Mouse (Mus musculus) heart, embryonic 12.5 days (tissue): ENCODE data around the gene Zfp420. TPM values are rescaled to one million over a fixed set of nuclear protein-coding genes. Genes with fewer than 3 reads are reported as not detected.

ENCODE experiments used
- ATAC-seq: fragments of 200-750 bp; cut with Nextera tagmentation; 2 replicates; pipeline ENCODE4 v1.8.0; 2017; ENCODE audit warnings: moderate TSS enrichment, moderate library complexity; ENCODE audit not compliant: insufficient number of reproducible peaks, low FRiP score
- H3K27ac ChIP-seq: fragments of 300-500 bp; sonication (generic); 2 replicates; pipeline ENCODE4 v1.5.1; 2016; ENCODE audit warnings: mild to moderate bottlenecking, moderate library complexity; ENCODE audit not compliant: poor library complexity, severe bottlenecking
- H3K27me3 ChIP-seq: fragments of 300-500 bp; sonication (generic); replicated peaks from 2 replicates; pipeline ENCODE4 v1.6.1; 2016; ENCODE audit warnings: mild to moderate bottlenecking, moderate library complexity
- H3K36me3 ChIP-seq: fragments of 300-500 bp; sonication (generic); 2 replicates; pipeline ENCODE4 v1.6.1; 2016; ENCODE audit warnings: mild to moderate bottlenecking, moderate library complexity
- H3K4me1 ChIP-seq: fragments of 300-500 bp; sonication (generic); replicated peaks from 2 replicates; pipeline ENCODE4 v1.6.1; 2016; ENCODE audit warnings: mild to moderate bottlenecking
- H3K4me2 ChIP-seq: fragments of 300-500 bp; sonication (generic); 2 replicates; pipeline ENCODE4 v1.6.1; 2016; ENCODE audit warnings: mild to moderate bottlenecking, moderate library complexity
- H3K4me3 ChIP-seq: fragments of 300-500 bp; sonication (generic); 2 replicates; pipeline ENCODE4 v1.5.1; 2016; ENCODE audit warnings: mild to moderate bottlenecking
- H3K9ac ChIP-seq: fragments of 300-500 bp; sonication (generic); 2 replicates; pipeline ENCODE4 v1.6.1; 2016; ENCODE audit warnings: mild to moderate bottlenecking, moderate library complexity
- H3K9me3 ChIP-seq: fragments of 300-500 bp; sonication (generic); replicated peaks from 2 replicates; pipeline ENCODE4 v1.6.1; 2016; ENCODE audit warnings: mild to moderate bottlenecking, moderate library complexity
- WGBS: fragments of 180-500 bp; shearing (Covaris S2); methylation state at CpG from one replicate; pipeline ENCODE4 v1.1.7; 2016; 5-methylcytosine and 5-hydroxymethylcytosine counted together
- polyA plus RNA-seq: library from polyadenylated mRNA; unstranded; fragments of >200 nt; fragmentation: Nextera tagmentation; extraction: Ambion mirVana; gene quantifications from 2 replicates; pipeline ENCODE4 v1.2.1, GENCODE M21; 2016

Gene Zfp420
- polyA plus RNA-seq, result 4.4 and 4.6 TPM in 2 replicates

DNA sequence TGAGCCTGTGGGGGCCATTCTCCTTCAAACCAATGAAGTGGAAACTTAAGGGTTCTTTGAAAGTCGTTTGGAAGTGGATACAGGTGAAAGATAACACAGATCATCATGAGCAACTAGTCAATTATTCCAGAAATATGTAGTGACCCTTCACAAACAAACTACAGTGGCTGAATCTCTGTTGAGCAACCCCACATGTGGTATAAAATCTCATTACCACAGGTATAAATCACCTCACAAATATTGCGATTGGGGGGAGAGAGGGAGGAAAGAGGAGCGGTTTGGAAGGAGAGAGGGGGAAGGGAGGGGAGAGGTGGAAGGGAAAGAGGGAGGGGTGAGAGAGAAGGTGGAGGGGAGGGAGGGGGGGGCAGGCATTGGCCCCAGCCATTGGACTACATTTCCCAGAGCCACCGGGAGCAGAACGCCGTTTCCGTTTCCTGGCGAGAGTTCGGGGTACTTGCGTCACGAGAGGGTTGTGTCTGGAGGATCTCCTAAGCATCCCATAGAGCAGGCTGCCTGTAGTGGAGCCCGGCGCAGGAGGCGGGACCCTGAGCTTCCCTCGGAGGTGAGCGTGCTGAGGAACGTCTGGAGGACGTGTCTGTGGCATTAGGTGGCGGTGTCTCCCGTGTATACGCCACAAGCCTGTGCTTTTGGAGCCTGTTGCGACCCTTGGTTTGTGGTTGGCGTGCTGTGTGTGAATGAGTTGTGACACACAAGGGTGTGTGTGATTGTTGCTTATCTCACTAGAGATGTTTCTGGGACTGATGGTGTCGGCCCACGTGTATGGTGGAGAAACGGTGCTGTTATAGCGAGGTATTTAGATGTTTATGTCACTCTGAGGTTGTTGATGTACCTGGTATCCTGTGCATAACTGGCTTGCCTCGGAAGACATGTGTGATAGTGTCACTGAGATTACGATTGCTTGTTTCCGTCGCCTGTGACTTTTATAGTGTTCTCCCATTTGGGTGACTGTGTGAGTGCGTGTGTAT, at the start of gene Zfp420:
Gene Zfp420 (plus strand): TSS at position 448 of the 986 bp plus-strand sequence.
- H3K9me3 ChIP-seq, result peaks cover 6% of the 10 kb centered on the region; the same call in 1 of the 2 replicates
- WGBS, result 6% methylated on average over 32 of the region's 32 CpGs
- peaks cover 7% of the 10 kb centered on the region; the same call in 1 of the 2 replicates for H3K36me3 ChIP-seq
- ATAC-seq, result peak; percentile 97
- peak within 1 kb of the TSS; percentile 88 for H3K4me2 ChIP-seq
- peak within 1 kb of the TSS; percentile 5; the same call in 1 of the 2 replicates for H3K27ac ChIP-seq
- peaks cover 6% of the 10 kb centered on the region for H3K4me1 ChIP-seq
- peak within 1 kb of the TSS; percentile 68 for H3K9ac ChIP-seq
- peak within 1 kb of the TSS; percentile 61 for H3K4me3 ChIP-seq
- H3K27me3 ChIP-seq, result no peaks in the 10 kb centered on the region

DNA sequence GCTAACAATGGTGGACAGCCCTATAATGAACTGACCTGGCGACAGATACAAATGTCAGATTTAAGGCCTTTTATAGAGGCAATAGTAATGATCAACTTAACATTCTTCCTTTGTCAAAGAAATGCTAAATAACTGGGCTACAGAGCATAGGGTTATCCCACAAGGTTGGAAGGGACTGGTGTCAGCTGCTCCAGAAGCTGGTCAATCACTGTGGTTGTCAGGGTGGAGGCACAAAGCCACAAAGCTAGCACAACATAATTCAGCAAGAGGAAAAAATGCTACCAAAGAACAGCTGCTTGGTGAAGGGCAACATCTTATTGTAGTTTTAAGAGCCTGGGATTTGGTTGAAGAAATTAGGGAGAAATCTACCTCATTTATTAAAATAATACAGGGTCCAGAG, 47.5 kb upstream of the Zfp420 start:
- Histone ChIP-seq H3K36me3 (no peaks in the 10 kb centered on the region), H3K4me3 (no peak overlapping the region), H3K4me1 (peaks cover 16% of the 10 kb centered on the region), H3K4me2 (no peak overlapping the region), H3K27ac (no peak overlapping the region), H3K9ac (no peak overlapping the region), H3K9me3 (no peaks in the 10 kb centered on the region), H3K27me3 (no peaks in the 10 kb centered on the region)
- ATAC-seq, result no peak
- 85% methylated on average over 1 of the region's 1 CpGs for WGBS

DNA sequence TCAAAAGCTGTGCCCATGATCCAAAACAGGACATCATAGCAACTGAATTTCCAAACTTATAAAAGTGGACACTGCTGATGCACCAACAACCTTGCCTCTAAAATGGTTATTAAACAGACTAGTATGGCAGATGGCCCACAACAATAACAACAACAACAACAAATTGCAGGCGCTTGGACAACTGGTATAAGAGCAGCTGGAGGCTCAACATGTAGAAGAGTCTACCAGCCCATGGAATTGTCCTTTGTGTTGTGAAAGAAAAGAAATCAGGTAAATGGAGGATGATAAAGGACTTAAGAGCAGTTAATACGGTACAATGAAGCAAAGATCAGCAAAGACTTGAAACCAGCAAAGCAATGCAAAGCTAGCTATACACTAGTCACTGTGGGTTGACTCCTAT, 45.4 kb upstream of the Zfp420 start:
- Histone ChIP-seq H3K27me3 (no peaks in the 10 kb centered on the region), H3K4me2 (no peak overlapping the region)

DNA sequence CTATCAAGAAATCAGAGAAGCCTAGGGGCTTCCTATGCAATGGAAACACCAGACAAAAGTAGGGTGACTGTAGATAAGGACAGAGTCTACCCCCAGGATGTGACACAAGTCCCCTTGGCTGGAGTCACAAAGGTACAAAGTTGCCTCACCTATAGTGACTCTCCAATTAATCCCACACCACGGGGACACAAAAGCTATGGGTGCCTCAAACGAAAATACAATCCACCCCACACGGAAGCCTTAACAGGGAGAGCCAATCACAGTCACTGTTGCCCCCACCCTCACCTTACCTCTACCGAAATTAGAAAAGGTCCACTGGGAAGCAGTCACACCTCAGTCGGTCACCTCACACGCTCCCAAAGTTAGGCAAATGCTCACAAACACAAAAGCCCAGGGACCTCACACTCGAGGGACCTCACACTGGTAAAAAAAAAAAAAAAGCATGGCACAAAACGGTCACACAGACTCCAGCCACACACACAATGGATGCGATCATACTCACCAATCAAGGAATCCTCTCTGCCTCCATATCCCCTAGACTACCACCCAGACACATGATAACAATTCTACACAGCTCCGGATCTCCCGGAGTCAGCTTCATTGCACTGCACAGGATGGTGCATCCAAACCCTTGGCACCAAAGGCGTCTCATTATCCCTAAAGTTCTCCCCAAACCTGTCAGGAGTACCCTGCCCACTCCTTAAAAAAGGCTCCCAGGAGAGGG, 44.6 kb upstream of the Zfp420 start:
- H3K27me3 ChIP-seq, result no peaks in the 10 kb centered on the region
- H3K4me1 ChIP-seq, result peaks cover 31% of the 10 kb centered on the region
- H3K4me3 ChIP-seq, result peak overlapping the region; percentile 67
- peak overlapping the region; percentile 90 for H3K4me2 ChIP-seq
- H3K27ac ChIP-seq, result peak overlapping the region; percentile 63
- H3K36me3 ChIP-seq, result 0 out of 2 replicates have a peak, but pooled peaks cover 6% of the 10 kb centered on the region
- ATAC-seq, result peak; percentile 34
- H3K9ac ChIP-seq, result peak overlapping the region; percentile 86
- H3K9me3 ChIP-seq, result no peaks in the 10 kb centered on the region
- WGBS, result 2% methylated on average over 12 of the region's 12 CpGs

More for the DNA sequence above, 45.4 kb upstream of the Zfp420 start:
- Histone ChIP-seq H3K27ac (no peak overlapping the region), H3K9ac (no peak overlapping the region), H3K36me3 (0 out of 2 replicates have a peak, but pooled peaks cover 6% of the 10 kb centered on the region), H3K4me3 (no peak overlapping the region), H3K9me3 (no peaks in the 10 kb centered on the region), H3K4me1 (peaks cover 28% of the 10 kb centered on the region)
- WGBS, result 83% methylated on average over 2 of the region's 2 CpGs
- ATAC-seq, result no peak

DNA sequence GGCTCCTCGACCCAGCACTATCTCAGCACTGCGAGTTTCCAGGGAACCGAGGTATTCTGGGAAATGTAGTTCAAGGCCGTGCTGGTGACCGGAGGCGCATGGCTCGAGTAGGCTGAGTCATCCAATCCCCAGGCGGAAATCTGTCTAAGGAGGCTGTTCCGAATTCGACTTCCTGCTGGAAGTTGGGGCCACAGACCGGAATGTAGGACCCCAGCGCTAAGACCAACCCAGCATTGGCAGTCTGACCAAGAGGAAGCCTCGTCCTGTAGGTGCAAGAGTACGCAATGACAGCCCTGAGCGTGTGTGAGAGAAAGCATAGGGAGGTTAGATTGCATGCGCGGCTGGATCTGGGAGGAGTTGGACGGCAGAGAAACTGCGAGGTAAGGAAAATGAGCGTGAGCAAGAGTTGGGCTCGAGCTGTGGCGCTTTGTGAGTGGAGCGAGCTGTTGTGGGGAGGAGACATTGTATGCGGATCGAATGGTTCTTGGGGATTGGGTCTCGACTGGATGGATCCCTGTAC, 43.8 kb upstream of the Zfp420 start, which contains the start of gene Zfp790:
Gene Zfp790 (plus strand): TSS at position 205 of the 520 bp plus-strand sequence.
- Histone ChIP-seq H3K4me1 (peaks cover 31% of the 10 kb centered on the region), H3K4me3 (peak within 1 kb of the TSS; percentile 67), H3K27ac (peak within 1 kb of the TSS; percentile 84), H3K9ac (peak within 1 kb of the TSS; percentile 86), H3K9me3 (no peaks in the 10 kb centered on the region), H3K36me3 (peaks cover 11% of the 10 kb centered on the region; the same call in 1 of the 2 replicates), H3K4me2 (peak within 1 kb of the TSS; percentile 90), H3K27me3 (no peaks in the 10 kb centered on the region)
- ATAC-seq, result peak; percentile 97
- under 1% methylated on average over 26 of the region's 26 CpGs for WGBS

DNA sequence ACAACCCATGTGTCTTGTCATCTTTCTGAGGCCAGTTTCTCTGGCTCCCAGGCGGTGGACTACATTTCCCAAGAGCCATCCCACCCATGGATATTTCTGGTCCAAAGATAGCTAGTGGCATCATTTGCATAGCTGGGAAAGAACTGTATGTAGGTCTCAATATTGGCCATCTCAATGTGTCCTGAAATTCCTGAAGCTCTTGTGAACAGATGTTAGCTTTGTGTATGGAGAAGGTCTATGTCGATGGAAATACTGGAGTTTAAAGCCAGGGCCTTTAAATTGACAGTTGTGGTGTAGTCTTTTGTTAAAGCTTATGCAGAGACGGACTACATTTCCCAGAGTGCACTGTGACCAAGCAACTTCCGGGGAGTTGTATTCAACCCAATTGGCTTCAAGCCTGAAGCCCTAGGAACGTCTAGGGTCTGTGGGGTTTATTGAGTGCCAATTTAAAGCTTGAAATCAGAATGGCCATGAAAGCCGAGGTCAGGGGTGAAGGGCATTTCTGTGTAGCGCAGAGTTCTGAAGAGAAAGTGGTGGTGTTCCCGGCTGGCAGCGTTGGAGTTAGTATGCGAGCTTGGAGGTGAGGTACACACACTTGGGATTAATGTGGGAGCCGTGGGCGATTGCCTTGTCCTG, 41.0 kb upstream of the Zfp420 start:
- no peaks in the 10 kb centered on the region for H3K9me3 ChIP-seq
- peaks cover 31% of the 10 kb centered on the region for H3K4me1 ChIP-seq
- 2% methylated on average over 12 of the region's 12 CpGs for WGBS
- H3K36me3 ChIP-seq, result peaks cover 37% of the 10 kb centered on the region
- peak overlapping the region; percentile 68 for H3K4me3 ChIP-seq
- no peaks in the 10 kb centered on the region for H3K27me3 ChIP-seq
- peak overlapping the region; percentile 52 for H3K27ac ChIP-seq
- H3K4me2 ChIP-seq, result peak overlapping the region; percentile 79
- H3K9ac ChIP-seq, result peak overlapping the region; percentile 80
- ATAC-seq, result peak; percentile 72

DNA sequence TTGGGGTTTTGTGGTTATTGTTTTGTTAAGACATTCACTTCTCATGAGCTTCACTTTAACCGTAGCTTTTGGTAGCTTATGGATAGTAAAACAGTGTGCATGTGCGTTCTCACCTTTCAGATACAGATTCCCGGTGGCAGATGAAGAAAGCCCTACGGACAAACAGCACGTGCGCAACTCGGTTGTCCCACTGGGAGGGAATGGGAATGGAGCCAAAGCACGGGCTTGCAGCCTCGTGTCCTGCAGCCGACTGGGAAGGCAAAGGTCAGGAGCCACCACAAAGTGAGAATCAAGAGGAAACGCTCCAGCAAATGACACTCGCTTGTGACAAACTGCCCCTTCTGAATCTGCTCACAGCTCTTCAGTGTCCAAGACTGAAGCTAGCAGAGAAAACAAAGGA, 31.8 kb upstream of the Zfp420 start:
- H3K27me3 ChIP-seq, result no peaks in the 10 kb centered on the region
- no peak overlapping the region for H3K4me3 ChIP-seq
- no peak overlapping the region for H3K27ac ChIP-seq
- H3K4me1 ChIP-seq, result no peaks in the 10 kb centered on the region
- no peak overlapping the region for H3K4me2 ChIP-seq
- ATAC-seq, result no peak
- H3K36me3 ChIP-seq, result peaks cover 86% of the 10 kb centered on the region
- WGBS, result 93% methylated on average over 12 of the region's 12 CpGs
- H3K9me3 ChIP-seq, result no peaks in the 10 kb centered on the region; the same call in none of the 2 replicates
- no peak overlapping the region for H3K9ac ChIP-seq

DNA sequence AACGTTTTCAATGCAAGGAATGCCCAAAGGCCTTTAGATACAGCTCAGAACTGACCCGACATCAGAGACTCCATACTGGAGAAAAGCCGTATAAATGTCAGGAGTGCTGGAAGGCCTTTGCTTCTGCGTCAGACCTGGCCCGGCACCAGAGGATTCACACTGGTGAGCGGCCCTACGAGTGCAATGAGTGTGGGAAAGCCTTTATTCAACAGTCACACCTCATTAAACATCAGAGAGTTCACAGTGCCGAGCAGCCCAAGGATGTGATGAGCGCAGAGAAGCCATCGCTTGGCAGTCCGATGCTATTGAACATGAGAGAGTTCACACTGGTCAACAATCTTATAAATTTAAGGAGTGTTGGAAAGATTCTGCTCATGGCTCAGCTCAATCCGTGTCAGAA, 30.0 kb upstream of the Zfp420 start:
- 91% methylated on average over 12 of the region's 12 CpGs for WGBS

DNA sequence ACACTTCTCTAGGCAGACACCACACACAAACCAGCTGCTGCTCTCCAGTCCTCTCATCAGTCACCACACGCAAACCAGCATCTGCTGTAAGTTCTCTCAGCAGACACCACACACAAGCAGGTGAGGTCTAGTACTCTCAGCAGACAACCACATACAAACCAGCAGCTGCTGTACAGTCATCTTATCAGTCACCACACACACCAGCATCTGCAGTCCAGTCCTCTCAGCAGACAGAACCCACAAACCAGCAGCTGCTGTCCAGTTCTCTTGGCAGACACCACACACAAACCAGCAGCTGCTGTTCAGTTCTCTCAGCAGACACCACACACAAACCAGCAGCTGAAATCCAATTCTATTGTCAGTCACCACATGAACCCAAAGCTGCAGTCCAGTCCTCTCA, 23.0 kb upstream of the Zfp420 start:
- H3K9ac ChIP-seq, result no peak overlapping the region
- no peak for ATAC-seq

More for the DNA sequence above, 30.0 kb upstream of the Zfp420 start:
- no peak for ATAC-seq
- Histone ChIP-seq H3K36me3 (peaks cover 77% of the 10 kb centered on the region), H3K4me2 (no peak overlapping the region), H3K9ac (no peak overlapping the region), H3K27ac (no peak overlapping the region), H3K27me3 (no peaks in the 10 kb centered on the region), H3K4me3 (no peak overlapping the region), H3K9me3 (no peaks in the 10 kb centered on the region; the same call in none of the 2 replicates), H3K4me1 (no peaks in the 10 kb centered on the region)

DNA sequence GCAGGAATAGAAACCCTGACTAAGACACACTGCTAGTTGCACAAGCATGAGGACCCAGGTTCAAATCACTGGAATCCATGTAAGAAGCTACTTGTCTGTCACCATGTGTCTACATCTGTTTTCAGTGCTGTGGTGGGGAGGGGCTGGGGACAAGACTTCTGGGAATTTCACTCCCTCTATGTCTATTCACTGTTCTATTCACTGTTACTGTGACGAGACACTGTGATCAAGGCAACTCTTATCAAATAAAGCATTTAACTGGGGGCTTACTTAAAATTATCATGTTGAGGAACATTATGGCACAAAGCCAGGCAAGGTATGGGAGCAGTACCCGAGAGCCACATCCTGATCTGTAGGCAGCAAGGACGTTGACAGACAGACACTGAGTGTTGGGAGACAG, 20.5 kb upstream of the Zfp420 start:
- no peak overlapping the region for H3K4me3 ChIP-seq
- ATAC-seq, result no peak
- H3K27me3 ChIP-seq, result no peaks in the 10 kb centered on the region
- H3K9me3 ChIP-seq, result 0 out of 2 replicates have a peak, but pooled peaks cover 5% of the 10 kb centered on the region
- peaks cover 8% of the 10 kb centered on the region for H3K36me3 ChIP-seq
- no peak overlapping the region for H3K9ac ChIP-seq
- no peak overlapping the region for H3K4me2 ChIP-seq
- no peak overlapping the region for H3K27ac ChIP-seq
- H3K4me1 ChIP-seq, result no peaks in the 10 kb centered on the region
- WGBS, result 73% methylated on average over 3 of the region's 3 CpGs

More for the DNA sequence above, 23.0 kb upstream of the Zfp420 start:
- 88% methylated on average over 1 of the region's 1 CpGs for WGBS
- no peak overlapping the region for H3K4me3 ChIP-seq
- no peak overlapping the region for H3K27ac ChIP-seq
- H3K27me3 ChIP-seq, result no peaks in the 10 kb centered on the region
- peaks cover 16% of the 10 kb centered on the region for H3K36me3 ChIP-seq
- 0 out of 2 replicates have a peak, but pooled peaks cover 5% of the 10 kb centered on the region for H3K9me3 ChIP-seq
- H3K4me2 ChIP-seq, result no peak overlapping the region
- H3K4me1 ChIP-seq, result no peaks in the 10 kb centered on the region
